Mouse (Mus musculus): ENCODE data around the gene Tjp3.

GRCm38 (mm10) chr10:81268643-81269412 lies 22.6 kb downstream of the Tjp3 start:
- no peak for TF ChIP-seq POLR2A (IDR thresholded peaks at IDR 0.05; ENCODE audit: extremely low read depth, insufficient read depth, low read length)
- no peak for TF ChIP-seq CTCF (IDR thresholded peaks at IDR 0.05; ENCODE audit: extremely low read depth, insufficient read depth, low read length)
